Mouse (Mus musculus): ENCODE data around the gene Per2. TPM values are rescaled to one million over a fixed set of nuclear protein-coding genes. Genes with fewer than 3 reads are reported as not detected.

Gene Per2
- polyA plus RNA-seq, 1 experiment from 2014 or later: 7.3 TPM

DNA sequence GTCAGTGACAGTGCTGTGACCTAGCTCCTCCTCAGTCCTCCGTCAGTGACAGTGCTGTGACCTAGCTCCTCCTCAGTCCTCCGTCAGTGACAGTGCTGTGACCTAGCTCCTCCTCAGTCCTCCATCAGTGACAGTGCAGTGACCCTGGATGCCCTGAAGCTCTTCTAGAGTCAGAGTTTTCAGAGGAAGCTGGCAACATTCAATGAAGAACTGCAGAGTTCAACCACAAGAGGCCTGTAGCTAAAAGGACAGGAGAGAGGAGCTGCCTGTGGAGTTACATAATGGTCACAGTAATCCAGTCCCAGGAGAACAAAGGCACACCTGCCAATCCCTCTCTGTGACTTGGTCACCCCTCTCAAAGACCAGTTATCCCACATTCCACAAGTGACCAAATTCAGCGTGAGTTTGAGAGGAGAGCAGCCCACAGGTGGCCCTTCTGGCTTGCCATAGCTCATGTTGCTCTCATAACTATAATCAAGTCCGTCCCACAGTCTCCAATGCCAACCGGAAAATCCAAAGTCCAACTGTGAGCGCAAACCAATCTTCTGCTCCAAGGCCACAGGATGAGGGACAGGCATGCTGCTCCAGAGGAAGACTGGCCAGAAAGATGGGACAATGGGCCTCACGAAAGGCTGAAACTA is 16.7 kb downstream of the Per2 start:
- Histone ChIP-seq H3K9ac (replicated peaks; ENCODE audit: low read depth) (no peak overlapping the region; the same call in 1 of the 2 replicates), H3K4me3 (ENCODE audit: low read depth, low read length) (no peak overlapping the region), H3K36me3 (ENCODE audit: insufficient read depth, low read length) (peaks cover 55% of the 10 kb centered on the region), H3K4me1 (ENCODE audit: insufficient read depth, low read depth, low read length) (peaks cover 18% of the 10 kb centered on the region; the same call in 1 of the 2 replicates), H3K4me2 (replicated peaks; ENCODE audit: low read depth, low read length) (no peak overlapping the region), H3K9me3 (ENCODE audit: low read length) (no peaks in the 10 kb centered on the region), H3K27ac (ENCODE audit: low read length) (peak overlapping the region; percentile 86), H3K27me3 (replicated peaks; ENCODE audit: insufficient read depth, low read length) (no peaks in the 10 kb centered on the region)
- ATAC-seq (peak; percentile 82), DNase-seq (ENCODE audit: low spot score) (peak; percentile 92)
- 64% methylated on average over 6 of the region's 7 CpGs for WGBS
- TF ChIP-seq CTCF (IDR thresholded peaks at IDR 0.05): peak; percentile 29
- peak; percentile 95 for TF ChIP-seq EP300 (IDR thresholded peaks at IDR 0.05)

DNA sequence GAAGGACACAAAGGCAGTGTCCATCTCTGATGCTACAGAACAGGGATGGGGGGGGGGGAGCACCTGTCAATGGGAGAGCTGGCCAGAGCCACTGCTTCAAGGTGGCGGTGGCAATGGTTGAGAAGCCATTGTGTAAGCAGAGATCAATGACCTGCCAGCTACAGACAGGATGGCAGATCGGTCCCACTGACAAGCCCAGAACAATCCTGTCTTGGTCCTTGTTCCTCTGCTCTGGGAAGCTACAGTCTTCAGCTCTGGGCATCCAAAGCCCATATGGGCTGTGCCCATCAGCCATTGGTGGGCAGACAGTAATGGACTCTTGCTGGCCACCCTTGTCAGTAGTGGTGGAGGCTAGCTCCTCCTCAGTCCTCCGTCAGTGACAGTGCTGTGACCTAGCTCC is 17.3 kb downstream of the Per2 start:
- no peak for TF ChIP-seq EP300 (IDR thresholded peaks at IDR 0.05)
- TF ChIP-seq CTCF (IDR thresholded peaks at IDR 0.05): no peak
- no peak overlapping the region for H3K9ac ChIP-seq (replicated peaks; ENCODE audit: low read depth)
- peaks cover 25% of the 10 kb centered on the region for H3K4me1 ChIP-seq (ENCODE audit: insufficient read depth, low read depth, low read length)
- peak overlapping the region; percentile 65 for H3K27ac ChIP-seq (ENCODE audit: low read length)
- H3K27me3 ChIP-seq (replicated peaks; ENCODE audit: insufficient read depth, low read length): no peaks in the 10 kb centered on the region
- DNase-seq (ENCODE audit: low spot score) (no peak), ATAC-seq (no peak)
- H3K9me3 ChIP-seq (ENCODE audit: low read length): no peaks in the 10 kb centered on the region
- no peak overlapping the region for H3K4me2 ChIP-seq (replicated peaks; ENCODE audit: low read depth, low read length)
- no peak overlapping the region for H3K4me3 ChIP-seq (ENCODE audit: low read depth, low read length)
- 97% methylated on average over 3 of the region's 3 CpGs for WGBS
- peaks cover 49% of the 10 kb centered on the region for H3K36me3 ChIP-seq (ENCODE audit: insufficient read depth, low read length)

DNA sequence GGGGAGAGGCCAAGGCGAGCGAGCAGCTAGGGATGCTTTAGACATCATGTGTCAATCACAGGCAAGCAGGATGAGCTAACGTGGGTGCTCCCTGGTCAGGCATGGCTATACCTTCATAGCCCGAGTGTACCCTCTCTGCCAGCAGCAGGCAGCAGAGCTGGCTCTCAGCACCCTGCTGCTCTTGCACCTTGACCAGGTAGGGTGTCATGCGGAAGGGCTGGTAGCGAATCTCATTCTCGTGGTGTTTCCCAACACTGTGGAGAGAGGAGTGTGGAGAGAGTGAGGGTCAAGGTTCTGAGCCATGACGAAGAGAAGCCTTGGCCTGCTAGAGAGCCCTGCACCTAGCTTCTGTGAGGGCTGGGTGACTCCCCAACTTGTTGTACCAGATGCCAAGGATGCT is 19.3 kb downstream of the Per2 start:
- WGBS: 88% methylated on average over 8 of the region's 8 CpGs

DNA sequence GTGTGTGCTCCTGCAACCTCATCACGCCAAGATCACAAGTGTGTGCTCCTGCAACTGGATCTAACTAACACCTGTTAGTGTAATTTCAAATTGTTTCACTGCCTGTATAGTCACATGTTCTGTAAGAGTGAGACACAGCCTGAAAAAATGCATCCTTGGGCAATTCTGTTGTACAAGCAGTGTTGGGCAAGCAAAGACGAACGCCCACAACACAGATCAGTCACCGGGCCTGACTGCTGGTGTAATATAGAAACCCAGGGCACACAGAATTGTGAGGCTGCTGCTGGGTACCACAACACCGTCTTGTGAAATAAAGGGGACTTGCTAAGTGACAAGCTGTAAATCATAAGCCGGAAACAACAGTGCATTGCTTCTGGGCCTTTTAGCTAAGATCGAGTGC is 21.6 kb downstream of the Per2 start:
- ATAC-seq (peak; percentile 67), DNase-seq (ENCODE audit: low spot score) (peak; percentile 94)
- Histone ChIP-seq H3K27ac (ENCODE audit: low read length) (peak overlapping the region; percentile 98), H3K4me1 (ENCODE audit: insufficient read depth, low read depth, low read length) (peaks cover 31% of the 10 kb centered on the region), H3K27me3 (replicated peaks; ENCODE audit: insufficient read depth, low read length) (no peaks in the 10 kb centered on the region), H3K36me3 (ENCODE audit: insufficient read depth, low read length) (peaks cover 46% of the 10 kb centered on the region), H3K9me3 (ENCODE audit: low read length) (no peaks in the 10 kb centered on the region), H3K4me2 (replicated peaks; ENCODE audit: low read depth, low read length) (no peak overlapping the region), H3K9ac (replicated peaks; ENCODE audit: low read depth) (no peak overlapping the region), H3K4me3 (ENCODE audit: low read depth, low read length) (no peak overlapping the region)
- 48% methylated on average over 7 of the region's 7 CpGs for WGBS
- TF ChIP-seq CTCF (IDR thresholded peaks at IDR 0.05) (no peak), EP300 (IDR thresholded peaks at IDR 0.05) (peak; percentile 93)

More for the DNA sequence above, 19.3 kb downstream of the Per2 start:
- Histone ChIP-seq H3K4me2 (replicated peaks; ENCODE audit: low read depth, low read length) (no peak overlapping the region), H3K4me1 (ENCODE audit: insufficient read depth, low read depth, low read length) (peaks cover 31% of the 10 kb centered on the region), H3K27ac (ENCODE audit: low read length) (no peak overlapping the region), H3K9me3 (ENCODE audit: low read length) (no peaks in the 10 kb centered on the region), H3K4me3 (ENCODE audit: low read depth, low read length) (no peak overlapping the region), H3K9ac (replicated peaks; ENCODE audit: low read depth) (no peak overlapping the region), H3K27me3 (replicated peaks; ENCODE audit: insufficient read depth, low read length) (no peaks in the 10 kb centered on the region), H3K36me3 (ENCODE audit: insufficient read depth, low read length) (peaks cover 46% of the 10 kb centered on the region)
- ATAC-seq (no peak), DNase-seq (ENCODE audit: low spot score) (no peak)
- TF ChIP-seq CTCF (IDR thresholded peaks at IDR 0.05): no peak
- TF ChIP-seq EP300 (IDR thresholded peaks at IDR 0.05): no peak

DNA sequence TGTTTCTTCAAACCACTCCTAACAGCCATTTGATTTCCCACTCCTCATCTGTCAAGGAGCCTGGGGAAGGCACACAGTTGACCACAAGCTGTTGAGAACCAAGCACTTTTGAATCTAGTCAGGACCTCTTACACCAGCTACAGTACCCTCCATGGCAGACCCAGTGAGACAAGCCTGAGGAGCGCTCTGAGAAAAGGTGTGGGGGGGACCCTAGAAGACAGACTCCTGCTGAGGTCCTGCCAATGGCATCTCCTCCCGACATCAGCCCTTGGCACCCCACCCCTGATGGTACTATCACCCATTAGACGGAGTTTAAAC is 22.1 kb downstream of the Per2 start:
- 71% methylated on average over 3 of the region's 3 CpGs for WGBS
- no peak for DNase-seq (ENCODE audit: low spot score)
- TF ChIP-seq EP300 (IDR thresholded peaks at IDR 0.05) (no peak), CTCF (IDR thresholded peaks at IDR 0.05) (no peak)

DNA sequence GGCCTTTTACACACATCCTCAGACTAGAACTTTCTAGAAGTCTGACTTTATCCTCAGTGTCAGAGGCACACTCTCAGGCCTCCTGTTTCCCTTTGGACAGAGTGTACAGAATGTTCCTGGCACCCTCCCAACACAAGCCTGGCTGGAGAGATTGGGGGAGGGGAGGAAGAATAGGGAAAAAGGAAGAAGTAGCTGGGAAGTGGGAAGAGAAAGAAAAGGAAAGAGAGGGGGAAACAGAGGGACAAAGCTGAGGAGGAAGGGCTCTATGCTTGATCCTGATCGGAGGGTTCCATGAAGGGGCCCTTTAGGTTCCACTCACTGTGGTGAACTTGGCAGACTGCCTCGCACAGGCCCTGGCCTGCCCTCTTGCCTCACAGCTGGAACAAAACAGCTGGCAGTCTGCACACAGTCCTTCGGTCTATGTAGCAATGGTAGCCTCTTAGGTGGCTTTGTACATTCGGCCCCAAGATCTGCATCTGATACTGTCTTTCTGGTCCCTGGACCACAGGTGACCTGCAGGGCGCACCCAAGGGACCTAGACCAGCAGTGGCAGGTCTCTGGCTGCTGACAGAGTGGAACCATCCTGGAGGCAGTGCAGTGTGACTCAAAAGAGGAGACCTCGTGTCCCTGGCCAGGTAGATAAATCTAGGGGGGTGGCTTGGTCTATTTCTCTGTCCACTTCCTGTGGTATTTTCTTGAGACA is 22.6 kb downstream of the Per2 start:
- Histone ChIP-seq H3K27me3 (replicated peaks; ENCODE audit: insufficient read depth, low read length) (no peaks in the 10 kb centered on the region), H3K4me1 (ENCODE audit: insufficient read depth, low read depth, low read length) (peaks cover 31% of the 10 kb centered on the region), H3K4me3 (ENCODE audit: low read depth, low read length) (no peak overlapping the region), H3K36me3 (ENCODE audit: insufficient read depth, low read length) (peaks cover 50% of the 10 kb centered on the region), H3K4me2 (replicated peaks; ENCODE audit: low read depth, low read length) (0 out of 2 replicates have a peak overlapping the region, but pooled peaks have one; percentile 4), H3K27ac (ENCODE audit: low read length) (peak overlapping the region; percentile 98), H3K9ac (replicated peaks; ENCODE audit: low read depth) (no peak overlapping the region), H3K9me3 (ENCODE audit: low read length) (no peaks in the 10 kb centered on the region)
- TF ChIP-seq CTCF (IDR thresholded peaks at IDR 0.05) (no peak), EP300 (IDR thresholded peaks at IDR 0.05) (peak; percentile 100)
- peak; percentile 98 for DNase-seq (ENCODE audit: low spot score)
- ATAC-seq: peak; percentile 86
- 28% methylated on average over 6 of the region's 6 CpGs for WGBS

More for the DNA sequence above, 22.1 kb downstream of the Per2 start:
- H3K4me1 ChIP-seq (ENCODE audit: insufficient read depth, low read depth, low read length): peaks cover 31% of the 10 kb centered on the region
- H3K4me3 ChIP-seq (ENCODE audit: low read depth, low read length): no peak overlapping the region
- H3K27ac ChIP-seq (ENCODE audit: low read length): peak overlapping the region; percentile 98
- H3K9ac ChIP-seq (replicated peaks; ENCODE audit: low read depth): no peak overlapping the region
- H3K36me3 ChIP-seq (ENCODE audit: insufficient read depth, low read length): peaks cover 48% of the 10 kb centered on the region
- no peak overlapping the region for H3K4me2 ChIP-seq (replicated peaks; ENCODE audit: low read depth, low read length)
- no peaks in the 10 kb centered on the region for H3K27me3 ChIP-seq (replicated peaks; ENCODE audit: insufficient read depth, low read length)
- 0 out of 2 replicates have a peak, but pooled peaks have one; percentile 8 for ATAC-seq
- H3K9me3 ChIP-seq (ENCODE audit: low read length): no peaks in the 10 kb centered on the region
